Mouse (Mus musculus) forebrain, postnatal 0 days (tissue): ENCODE measurements around the gene Rnf224. TPM values are rescaled to one million over a fixed set of nuclear protein-coding genes. Genes with fewer than 3 reads are reported as not detected.
A peak's percentile ranks its signal among the peaks of the same experiment; 100 is the strongest.

ENCODE experiments used
- ATAC-seq: fragments of 200-750 bp; cut with Nextera tagmentation; 2 replicates; pipeline ENCODE4 v1.8.0; 2017; ENCODE audit warnings: mild to moderate bottlenecking, moderate library complexity
- DNase-seq: peaks from one replicate; pipeline ENCODE4 v3.0.0-alpha.2; 2015
- H3K27ac ChIP-seq: fragments of 300-500 bp; sonication (generic); 2 replicates; pipeline ENCODE4 v1.5.1; 2014; ENCODE audit warnings: low read depth, mild to moderate bottlenecking, antibody characterized with exemption, low read length, moderate library complexity, mixed read lengths
- H3K27me3 ChIP-seq: fragments of 300-500 bp; sonication (generic); 2 replicates; pipeline ENCODE4 v1.6.1; 2014; ENCODE audit warnings: mild to moderate bottlenecking, low read length, mixed read lengths; ENCODE audit not compliant: insufficient read depth
- H3K36me3 ChIP-seq: fragments of 300-500 bp; sonication (generic); 2 replicates; pipeline ENCODE4 v1.6.1; 2014; ENCODE audit warnings: mild to moderate bottlenecking, moderate library complexity; ENCODE audit not compliant: insufficient read depth
- H3K4me1 ChIP-seq: fragments of 300-500 bp; sonication (generic); 2 replicates; pipeline ENCODE4 v1.6.1; 2014; ENCODE audit warnings: antibody characterized with exemption; ENCODE audit not compliant: insufficient read depth
- H3K4me2 ChIP-seq: fragments of 300-500 bp; sonication (generic); 2 replicates; pipeline ENCODE4 v1.6.1; 2014; ENCODE audit warnings: low read depth, mild to moderate bottlenecking, moderate library complexity
- H3K4me3 ChIP-seq: fragments of 300-500 bp; sonication (generic); 2 replicates; pipeline ENCODE4 v1.5.1; 2014; ENCODE audit warnings: low read depth, low read length, mixed read lengths
- H3K9ac ChIP-seq: fragments of 300-500 bp; sonication (generic); 2 replicates; pipeline ENCODE4 v1.6.1; 2014; ENCODE audit warnings: mild to moderate bottlenecking
- H3K9me3 ChIP-seq: fragments of 300-500 bp; sonication (generic); 2 replicates; pipeline ENCODE4 v1.6.1; 2016; ENCODE audit warnings: low read length
- CTCF ChIP-seq: sonication (generic); IDR thresholded peaks from 2 replicates; pipeline ENCODE4 v1.5.1; 2016; ENCODE audit warnings: antibody characterized with exemption, control low read depth, low read depth
- WGBS: fragments of 180-500 bp; shearing (Covaris S2); extraction: QIAGEN DNeasy Blood & Tissue Kit; methylation state at CpG from one replicate; pipeline ENCODE4 v1.1.7; 2014; 5-methylcytosine and 5-hydroxymethylcytosine counted together
- polyA plus RNA-seq: library from polyadenylated mRNA; unstranded; fragments of >200 nt; fragmentation: Nextera tagmentation; extraction: Ambion mirVana; gene quantifications from 2 replicates; pipeline ENCODE4 v1.2.1, GENCODE M21; 2015
- total RNA-seq: library from RNA; depleted of rRNA; stranded (reverse); fragments of >200 nt; gene quantifications from 2 replicates; pipeline ENCODE4 v1.2.3, GENCODE M21; 2014

The Rnf224 gene
- total and polyA plus RNA-seq, 2 experiments from 2014 or later = not detected

- no peaks in the 10 kb centered on the region for H3K9me3 ChIP-seq
- ATAC-seq (peak; percentile 96), DNase-seq (peak; percentile 85)
- H3K27ac ChIP-seq = peak within 1 kb of the TSS; percentile 88
- peak within 1 kb of the TSS; percentile 90 for H3K9ac ChIP-seq
- TF ChIP-seq CTCF = 0 out of 2 replicates have a peak, but pooled peaks have one; percentile 2
- H3K27me3 ChIP-seq = no peaks in the 10 kb centered on the region
- H3K36me3 ChIP-seq = peaks cover 16% of the 10 kb centered on the region
- H3K4me2 ChIP-seq = peak within 1 kb of the TSS; percentile 85
- 3% methylated on average over 44 of the region's 44 CpGs for WGBS
- H3K4me3 ChIP-seq = peak within 1 kb of the TSS; percentile 91
- peaks cover 17% of the 10 kb centered on the region for H3K4me1 ChIP-seq
These were observed 25.4 kb downstream of the Rnf224 start, which contains the start of gene Nelfb for GRCm38 (mm10) chr2:25211121-25211670. Nelfb (minus strand) TSS chr2:25211489.

GRCm38 (mm10) chr2:25210686-25211085 lies 25.9 kb downstream of the Rnf224 start:
- ATAC-seq = peak; percentile 42
- WGBS = under 1% methylated on average over 24 of the region's 24 CpGs
- peaks cover 19% of the 10 kb centered on the region for H3K36me3 ChIP-seq
- no peaks in the 10 kb centered on the region for H3K9me3 ChIP-seq
- H3K27me3 ChIP-seq = no peaks in the 10 kb centered on the region
- no peak for DNase-seq
- peak overlapping the region; percentile 90 for H3K9ac ChIP-seq
- peaks cover 17% of the 10 kb centered on the region for H3K4me1 ChIP-seq
- peak overlapping the region; percentile 85 for H3K4me2 ChIP-seq
- H3K27ac ChIP-seq = peak overlapping the region; percentile 88
- H3K4me3 ChIP-seq = peak overlapping the region; percentile 91
- no peak for TF ChIP-seq CTCF

- Histone ChIP-seq H3K4me3 (no peak overlapping the region), H3K9ac (no peak overlapping the region), H3K4me1 (peaks cover 17% of the 10 kb centered on the region), H3K4me2 (no peak overlapping the region), H3K9me3 (no peaks in the 10 kb centered on the region), H3K36me3 (peaks cover 43% of the 10 kb centered on the region), H3K27ac (no peak overlapping the region), H3K27me3 (no peaks in the 10 kb centered on the region)
- TF ChIP-seq CTCF = no peak
- 85% methylated on average over 1 of the region's 1 CpGs for WGBS
- ATAC-seq = no peak
- DNase-seq = no peak
These were observed 29.0 kb downstream of the Rnf224 start for GRCm38 (mm10) chr2:25207593-25207992.

- TF ChIP-seq CTCF = peak; percentile 38; the same call in 1 of the 2 replicates
- no peak for DNase-seq
- WGBS = 62% methylated on average over 4 of the region's 4 CpGs
- no peaks in the 10 kb centered on the region for H3K9me3 ChIP-seq
- no peak overlapping the region for H3K4me2 ChIP-seq
- H3K4me3 ChIP-seq = no peak overlapping the region
- peaks cover 79% of the 10 kb centered on the region for H3K36me3 ChIP-seq
- H3K9ac ChIP-seq = no peak overlapping the region
- 0 out of 2 replicates have a peak, but pooled peaks cover 4% of the 10 kb centered on the region for H3K4me1 ChIP-seq
- ATAC-seq = no peak; the same call in 1 of the 2 replicates
- no peak overlapping the region for H3K27ac ChIP-seq
- H3K27me3 ChIP-seq = no peaks in the 10 kb centered on the region
These were observed 32.9 kb downstream of the Rnf224 start for GRCm38 (mm10) chr2:25203631-25204214.

- 94% methylated on average over 2 of the region's 2 CpGs for WGBS
- ATAC-seq = no peak
These were observed 36.0 kb downstream of the Rnf224 start for GRCm38 (mm10) chr2:25200631-25201030.

GRCm38 (mm10) chr2:25197946-25198345 lies 38.6 kb downstream of the Rnf224 start:
- H3K4me3 ChIP-seq = no peak overlapping the region
- no peak for TF ChIP-seq CTCF
- no peak overlapping the region for H3K9ac ChIP-seq
- H3K9me3 ChIP-seq = no peaks in the 10 kb centered on the region
- ATAC-seq (no peak), DNase-seq (no peak)
- no peak overlapping the region for H3K27ac ChIP-seq
- no peak overlapping the region for H3K4me2 ChIP-seq
- H3K27me3 ChIP-seq = peaks cover 6% of the 10 kb centered on the region; the same call in 1 of the 2 replicates
- peaks cover 49% of the 10 kb centered on the region for H3K36me3 ChIP-seq
- no peaks in the 10 kb centered on the region for H3K4me1 ChIP-seq

More at GRCm38 (mm10) chr2:25200631-25201030, 36.0 kb downstream of the Rnf224 start:
- peaks cover 6% of the 10 kb centered on the region; the same call in 1 of the 2 replicates for H3K27me3 ChIP-seq
- no peak for DNase-seq
- no peak overlapping the region for H3K4me2 ChIP-seq
- no peaks in the 10 kb centered on the region for H3K4me1 ChIP-seq
- H3K27ac ChIP-seq = no peak overlapping the region
- TF ChIP-seq CTCF = no peak
- no peak overlapping the region for H3K4me3 ChIP-seq
- peaks cover 69% of the 10 kb centered on the region for H3K36me3 ChIP-seq
- no peaks in the 10 kb centered on the region for H3K9me3 ChIP-seq
- H3K9ac ChIP-seq = no peak overlapping the region

- Histone ChIP-seq H3K4me1 (no peaks in the 10 kb centered on the region), H3K27me3 (peaks cover 6% of the 10 kb centered on the region; the same call in 1 of the 2 replicates), H3K9ac (no peak overlapping the region), H3K4me3 (no peak overlapping the region), H3K9me3 (no peaks in the 10 kb centered on the region), H3K27ac (no peak overlapping the region), H3K36me3 (peaks cover 42% of the 10 kb centered on the region), H3K4me2 (no peak overlapping the region)
- no peak for TF ChIP-seq CTCF
- 19% methylated on average over 2 of the region's 2 CpGs for WGBS
- DNase-seq (no peak), ATAC-seq (no peak)
These were observed 39.4 kb downstream of the Rnf224 start for GRCm38 (mm10) chr2:25197191-25197590.
